Mouse (Mus musculus): ENCODE results near the gene Pigk. TPM values are rescaled to one million over a fixed set of nuclear protein-coding genes. Genes with fewer than 3 reads are reported as not detected.
"Not testable (repeated sequence)": the region's sequence is repeated elsewhere in the genome, so short reads cannot be mapped to it uniquely, and the experiment has no call there.

Gene Pigk
- total RNA-seq, 2 experiments from 2014 or later = 44.1 to 45.0 TPM

GRCm38 (mm10) chr3:152761116-152761515 lies 47.2 kb downstream of the Pigk start:
- intact Hi-C loops (cut with DNase I) = loop anchor here (10.0 kb wide), 2 partner anchors 804 to 894 kb away; no protein-coding TSS in a partner anchor
- peak; percentile 70 to 73 for DNase-seq (ENCODE audit: low spot score in 2 of 2)

DNA sequence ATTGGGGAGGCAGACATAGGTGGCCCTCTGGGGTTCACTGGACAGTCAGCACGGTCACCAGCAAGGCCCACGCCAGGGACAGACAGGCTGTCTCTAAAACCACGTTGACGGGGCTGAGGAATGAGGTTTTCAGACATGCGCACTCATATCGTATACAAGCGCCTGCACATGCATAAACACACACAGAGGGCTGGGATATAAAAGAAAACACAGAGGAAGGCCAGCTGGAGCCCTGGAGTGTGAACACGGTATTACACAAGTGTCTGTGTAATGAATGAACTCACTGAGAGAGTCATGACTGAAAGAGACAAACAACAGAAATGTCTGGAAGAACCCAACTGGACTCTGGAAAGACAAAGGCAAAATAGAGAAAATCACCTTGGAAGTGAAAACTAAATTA lies 47.8 kb downstream of the Pigk start:
- DNase-seq (ENCODE audit: low spot score in 2 of 2) = peak in 1 of 2 experiments; percentile 69

DNA sequence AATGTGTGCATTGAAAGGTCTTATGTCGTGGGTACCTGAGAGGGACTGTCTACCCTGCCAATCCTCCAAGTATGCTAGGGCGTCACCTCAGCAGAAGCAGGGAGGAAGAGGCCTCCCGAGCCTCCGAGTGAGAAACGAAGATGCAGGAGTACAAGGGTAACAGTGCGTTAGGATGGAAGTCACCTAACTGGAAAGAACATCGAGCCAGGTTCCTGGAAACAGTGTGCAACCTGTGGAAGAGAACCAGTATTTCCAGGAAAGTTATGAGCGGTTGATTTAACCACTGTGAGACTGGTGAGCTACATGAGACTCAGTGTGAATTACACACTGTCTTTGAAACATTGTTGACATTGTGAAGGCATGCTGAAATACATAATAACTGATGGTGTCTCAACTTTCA lies 48.4 kb downstream of the Pigk start:
- intact Hi-C loops (cut with DNase I) = loop anchor here (10.0 kb wide), 2 partner anchors 802 to 892 kb away; no protein-coding TSS in a partner anchor
- DNase-seq (ENCODE audit: low spot score in 2 of 2) = no peak

More for the DNA sequence above, 47.8 kb downstream of the Pigk start:
- intact Hi-C loops (cut with DNase I) = loop anchor here (10.0 kb wide), 2 partner anchors 803 to 893 kb away; no protein-coding TSS in a partner anchor

DNA sequence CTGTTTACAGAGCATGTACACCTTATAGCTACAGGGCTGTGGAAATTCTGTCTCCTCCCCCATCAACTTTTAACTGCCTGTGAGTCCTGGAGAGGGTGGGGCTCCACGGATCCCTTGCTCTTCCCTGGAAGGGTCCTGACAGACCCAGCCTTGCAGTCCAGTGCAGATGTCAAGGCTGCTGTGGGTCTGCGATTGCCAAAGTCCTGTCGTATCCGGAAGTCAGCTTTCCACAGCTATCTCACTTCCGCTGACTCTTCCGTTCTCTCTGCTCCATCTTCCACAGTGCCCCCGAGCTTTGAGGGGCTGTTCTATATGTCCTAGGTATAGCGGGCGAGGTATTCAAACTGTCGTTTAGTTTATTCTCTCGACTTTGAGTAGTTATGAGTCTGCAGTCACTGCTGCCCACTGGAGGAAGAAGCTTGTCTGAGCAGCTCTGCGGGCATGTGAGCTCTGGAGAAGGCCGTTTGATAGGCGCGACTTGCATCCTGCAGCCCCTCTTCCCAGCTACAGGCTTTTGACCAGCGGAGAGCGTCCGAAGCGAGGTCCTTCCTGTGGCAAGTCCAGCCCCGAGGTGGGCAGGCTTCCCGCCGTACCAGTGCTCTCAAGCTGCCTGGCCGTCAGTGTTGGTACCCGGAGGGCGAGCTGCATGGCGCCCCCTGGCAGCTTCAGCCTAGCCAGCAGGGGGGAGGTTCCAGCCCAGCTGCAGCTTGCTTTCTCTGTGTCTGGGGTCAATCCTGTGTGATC lies 49.4 kb downstream of the Pigk start:
- intact Hi-C loops (cut with DNase I) = loop anchor here (10.0 kb wide), 2 partner anchors 801 to 891 kb away; no protein-coding TSS in a partner anchor
- DNase-seq (ENCODE audit: low spot score in 2 of 2) = peak in 1 of 2 experiments; percentile 31

- no peak for DNase-seq (ENCODE audit: low spot score in 2 of 2)
- intact Hi-C loops (cut with DNase I) = loop anchor here (10.0 kb wide), 2 partner anchors 800 to 890 kb away; no protein-coding TSS in a partner anchor
These were observed 50.8 kb downstream of the Pigk start for GRCm38 (mm10) chr3:152764516-152765312.

GRCm38 (mm10) chr3:152767485-152767884 lies 53.6 kb downstream of the Pigk start:
- intact Hi-C loops (cut with DNase I) = loop anchor here (10.0 kb wide), 2 partner anchors 797 to 887 kb away; no protein-coding TSS in a partner anchor
- DNase-seq (ENCODE audit: low spot score in 2 of 2) = no peak

DNA sequence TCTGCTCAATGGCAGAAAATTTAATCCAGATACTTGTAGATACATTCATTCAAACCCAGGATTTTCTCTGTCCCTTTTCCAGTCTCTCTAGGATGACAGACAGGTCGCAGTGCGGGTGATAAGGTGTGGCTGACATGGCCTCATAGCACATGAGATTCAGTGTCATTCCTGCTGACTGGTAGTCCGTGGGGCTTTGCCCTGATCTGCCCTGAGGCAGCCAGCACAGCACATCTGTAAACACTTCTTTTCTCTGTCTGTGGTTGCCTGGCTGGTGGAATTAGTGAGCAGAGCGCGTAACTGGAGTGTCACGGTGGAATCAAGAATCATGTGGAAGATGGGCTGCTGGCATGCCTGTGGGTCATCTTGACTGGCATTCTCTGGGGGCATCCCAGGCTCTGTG lies 56.2 kb downstream of the Pigk start:
- DNase-seq (ENCODE audit: low spot score in 2 of 2) = no peak
- intact Hi-C loops (cut with DNase I) = no loop called here

DNA sequence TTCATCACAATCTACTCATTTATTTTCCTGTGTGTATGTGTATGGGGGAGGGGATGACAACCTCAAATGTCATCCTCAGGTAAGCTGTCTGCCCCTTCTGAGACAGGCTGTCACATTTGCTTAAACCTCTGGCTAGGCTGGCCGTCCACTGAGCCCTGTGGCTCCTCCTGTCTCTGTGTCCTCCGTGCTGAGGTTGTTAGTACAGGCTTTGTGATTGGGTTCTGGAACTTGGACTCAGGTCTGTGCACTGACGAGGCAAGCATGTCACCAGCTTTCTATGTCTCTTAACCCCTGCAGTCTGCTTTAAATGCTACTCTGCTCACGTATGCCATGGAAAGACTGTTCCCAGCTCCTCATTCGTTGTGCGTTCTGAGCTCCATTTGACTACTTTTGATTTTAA lies 62.5 kb downstream of the Pigk start:
- DNase-seq (ENCODE audit: low spot score in 2 of 2) = no peak
- intact Hi-C loops (cut with DNase I) = no loop called here

GRCm38 (mm10) chr3:152776872-152777540 lies 63.1 kb downstream of the Pigk start:
- intact Hi-C loops (cut with DNase I) = no loop called here
- no peak for DNase-seq (ENCODE audit: low spot score in 2 of 2)

GRCm38 (mm10) chr3:152779819-152780218 lies 65.9 kb downstream of the Pigk start:
- intact Hi-C loops (cut with DNase I) = loop anchor here (5.0 to 10.0 kb wide), 3 partner anchors 185 to 877 kb away; no protein-coding TSS in a partner anchor
- DNase-seq (ENCODE audit: low spot score in 2 of 2) = no peak

GRCm38 (mm10) chr3:152783792-152784191 lies 69.9 kb downstream of the Pigk start:
- intact Hi-C loops (cut with DNase I) = loop anchor here (5.0 to 10.0 kb wide), 3 partner anchors 181 to 874 kb away; no protein-coding TSS in a partner anchor
- peak; percentile 52 to 76 for DNase-seq (ENCODE audit: low spot score in 2 of 2)

DNA sequence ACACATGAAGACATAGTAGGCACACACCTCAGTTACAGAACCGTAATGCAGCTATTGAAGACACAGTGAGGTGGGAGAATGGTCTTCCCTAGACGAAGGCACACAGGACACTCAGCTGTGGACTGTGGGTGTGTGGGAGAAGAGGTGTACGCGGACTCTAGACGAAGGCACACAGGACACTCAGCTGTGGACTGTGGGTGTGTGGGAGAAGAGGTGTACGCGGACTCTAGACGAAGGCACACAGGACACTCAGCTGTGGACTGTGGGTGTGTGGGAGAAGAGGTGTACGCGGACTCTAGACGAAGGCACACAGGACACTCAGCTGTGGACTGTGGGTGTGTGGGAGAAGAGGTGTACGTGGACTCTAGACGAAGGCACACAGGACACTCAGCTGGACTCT lies 70.5 kb downstream of the Pigk start:
- intact Hi-C loops (cut with DNase I) = loop anchor here (5.0 to 10.0 kb wide), 3 partner anchors 180 to 873 kb away; no protein-coding TSS in a partner anchor
- not testable (repeated sequence) for DNase-seq (ENCODE audit: low spot score in 2 of 2)

DNA sequence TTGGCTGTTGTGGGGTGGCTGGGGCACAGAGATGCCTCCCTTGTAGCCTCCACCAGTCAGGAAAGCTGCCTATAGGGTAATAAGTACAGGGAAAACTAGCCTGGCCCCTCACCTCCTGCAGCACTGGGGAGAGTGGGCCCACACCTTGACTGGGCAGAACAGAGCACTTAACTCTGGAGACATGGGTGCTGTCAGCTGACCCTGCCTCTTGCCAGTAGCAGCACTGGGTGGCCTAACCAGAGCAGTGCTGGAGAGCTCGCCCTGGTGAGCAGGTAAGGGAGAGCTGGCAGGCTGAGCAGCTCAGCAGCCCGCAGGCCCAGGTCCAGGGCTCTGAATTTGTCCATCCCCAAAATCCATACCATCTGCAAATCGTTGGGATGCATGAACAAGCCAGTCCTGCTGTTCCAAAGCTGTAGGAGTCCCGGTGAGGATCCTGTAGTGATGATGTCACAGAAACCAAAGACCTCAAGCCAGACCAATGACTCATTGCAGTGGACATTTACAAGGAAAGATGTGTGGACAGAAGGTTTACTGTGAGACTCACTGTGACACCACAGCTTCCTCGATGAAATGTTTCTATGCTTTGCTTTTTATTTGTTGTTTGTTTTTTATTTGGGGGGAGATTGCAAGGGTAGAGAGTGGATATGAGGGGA lies 74.5 kb downstream of the Pigk start:
- DNase-seq (ENCODE audit: low spot score in 2 of 2) = not testable (repeated sequence)
- intact Hi-C loops (cut with DNase I) = loop anchor here (10.0 kb wide), 2 partner anchors 176 to 706 kb away; no protein-coding TSS in a partner anchor

DNA sequence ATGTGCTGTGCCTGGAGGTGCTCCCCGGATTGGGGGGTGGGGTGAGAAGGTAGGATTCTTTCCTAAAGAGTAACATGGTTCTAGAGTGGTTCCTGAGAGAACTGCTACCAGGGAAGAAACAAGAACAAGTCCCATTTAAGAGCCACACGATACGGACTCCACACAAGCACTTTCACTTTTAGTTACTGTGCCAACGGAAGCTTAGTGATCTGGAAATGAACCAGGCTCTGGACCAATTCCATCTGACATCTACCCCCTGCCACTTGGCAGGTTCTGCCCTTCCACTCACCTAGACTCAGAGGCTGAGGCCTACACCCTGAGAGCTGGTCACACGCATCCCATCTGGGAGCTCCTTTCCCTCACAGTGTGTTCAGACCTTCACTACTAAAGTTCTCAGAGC lies 78.7 kb downstream of the Pigk start:
- DNase-seq (ENCODE audit: low spot score in 2 of 2) = no peak
- intact Hi-C loops (cut with DNase I) = no loop called here

DNA sequence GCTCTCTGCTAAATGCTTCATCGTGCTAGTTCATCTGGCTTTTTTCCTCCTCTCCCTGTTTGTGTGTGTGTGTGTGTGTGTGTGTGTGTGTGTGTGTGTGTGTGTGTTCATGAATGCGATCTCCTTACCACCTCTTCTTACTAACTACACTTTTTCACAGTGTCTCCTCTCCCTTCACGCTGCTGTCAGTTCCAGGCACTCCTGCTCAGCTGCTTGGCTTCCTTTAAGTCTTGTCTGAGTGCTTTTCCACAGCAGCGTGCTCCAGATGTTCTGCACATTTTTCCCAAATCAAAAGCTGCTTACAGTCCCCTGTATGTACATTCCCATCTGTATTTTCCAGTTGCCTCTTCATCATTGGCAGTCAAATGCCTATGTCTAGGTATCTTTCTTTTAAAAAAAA lies 79.1 kb downstream of the Pigk start:
- peak in 1 of 2 experiments; percentile 17 for DNase-seq (ENCODE audit: low spot score in 2 of 2)

GRCm38 (mm10) chr3:152796216-152796615 lies 82.3 kb downstream of the Pigk start:
- intact Hi-C loops (cut with DNase I) = no loop called here
- DNase-seq (ENCODE audit: low spot score in 2 of 2) = no peak

More for the DNA sequence above, 79.1 kb downstream of the Pigk start:
- intact Hi-C loops (cut with DNase I) = no loop called here

- no peak for DNase-seq (ENCODE audit: low spot score in 2 of 2)
- intact Hi-C loops (cut with DNase I) = no loop called here
These were observed 83.5 kb downstream of the Pigk start for GRCm38 (mm10) chr3:152797354-152797753.

GRCm38 (mm10) chr3:152799738-152800431 lies 86.0 kb downstream of the Pigk start:
- intact Hi-C loops (cut with DNase I) = no loop called here
- peak in 1 of 2 experiments; percentile 40 for DNase-seq (ENCODE audit: low spot score in 2 of 2)

Data from left cerebral cortex, postnatal 14 days (tissue).